Mouse (Mus musculus): ENCODE measurements at regions not wholly inside any gene's neighbourhood (a gene's known extent, or its start where the extent isn't known, plus 50 kb on each side); places are given as distances from the start of the nearest gene placed in this dataset.

- no peak overlapping the region for H3K4me2 ChIP-seq (ENCODE audit: low read depth, low read length)
- H3K36me3 ChIP-seq (ENCODE audit: control insufficient read depth, insufficient read depth, low read length), result no peaks in the 10 kb centered on the region
- no peak for ATAC-seq (ENCODE audit: insufficient read depth, low FRiP score)
- no peak overlapping the region for H3K4me3 ChIP-seq (replicated peaks; ENCODE audit: low read length)
- H3K4me1 ChIP-seq (ENCODE audit: control insufficient read depth, insufficient read depth, low read length), result no peaks in the 10 kb centered on the region
- H3K27ac ChIP-seq (ENCODE audit: low read length), result no peak overlapping the region
- H3K27me3 ChIP-seq (ENCODE audit: control insufficient read depth, insufficient read depth, low read length), result no peaks in the 10 kb centered on the region
- 51% methylated on average over 3 of the region's 3 CpGs for WGBS
- no peaks in the 10 kb centered on the region for H3K9me3 ChIP-seq (replicated peaks; ENCODE audit: control insufficient read depth, low read length)
- H3K9ac ChIP-seq (ENCODE audit: low read length), result no peak overlapping the region
Measured at GRCm38 (mm10) chr10:51176692-51177091, 282.1 kb downstream of the Sim1 start.

- Histone ChIP-seq H3K4me2 (ENCODE audit: low read depth, low read length) (no peak overlapping the region), H3K9me3 (replicated peaks; ENCODE audit: control insufficient read depth, low read length) (no peaks in the 10 kb centered on the region), H3K4me1 (ENCODE audit: control insufficient read depth, insufficient read depth, low read length) (no peaks in the 10 kb centered on the region), H3K9ac (ENCODE audit: low read length) (no peak overlapping the region), H3K36me3 (ENCODE audit: control insufficient read depth, insufficient read depth, low read length) (no peaks in the 10 kb centered on the region), H3K27ac (ENCODE audit: low read length) (no peak overlapping the region), H3K4me3 (replicated peaks; ENCODE audit: low read length) (no peak overlapping the region), H3K27me3 (ENCODE audit: control insufficient read depth, insufficient read depth, low read length) (no peaks in the 10 kb centered on the region)
- WGBS, result 79% methylated on average over 2 of the region's 2 CpGs
- ATAC-seq (ENCODE audit: insufficient read depth, low FRiP score), result no peak
Measured at GRCm38 (mm10) chr10:51181752-51182151, 287.2 kb downstream of the Sim1 start.

- Histone ChIP-seq H3K36me3 (ENCODE audit: control insufficient read depth, insufficient read depth, low read length) (no peaks in the 10 kb centered on the region), H3K9me3 (replicated peaks; ENCODE audit: control insufficient read depth, low read length) (no peaks in the 10 kb centered on the region), H3K4me1 (ENCODE audit: control insufficient read depth, insufficient read depth, low read length) (no peaks in the 10 kb centered on the region), H3K4me2 (ENCODE audit: low read depth, low read length) (no peak overlapping the region), H3K4me3 (replicated peaks; ENCODE audit: low read length) (no peak overlapping the region), H3K9ac (ENCODE audit: low read length) (no peak overlapping the region), H3K27ac (ENCODE audit: low read length) (no peak overlapping the region), H3K27me3 (ENCODE audit: control insufficient read depth, insufficient read depth, low read length) (no peaks in the 10 kb centered on the region)
- ATAC-seq (ENCODE audit: insufficient read depth, low FRiP score), result no peak
- 46% methylated on average over 5 of the region's 5 CpGs for WGBS
Measured at GRCm38 (mm10) chr10:51191407-51192059, 288.9 kb upstream of the Gm49339 start.

GRCm38 (mm10) chr10:51219481-51219880 is 260.9 kb upstream of the Gm49339 start:
- H3K4me2 ChIP-seq (ENCODE audit: low read depth, low read length), result no peak overlapping the region
- H3K36me3 ChIP-seq (ENCODE audit: control insufficient read depth, insufficient read depth, low read length), result no peaks in the 10 kb centered on the region
- H3K4me3 ChIP-seq (replicated peaks; ENCODE audit: low read length), result no peak overlapping the region
- no peaks in the 10 kb centered on the region for H3K9me3 ChIP-seq (replicated peaks; ENCODE audit: control insufficient read depth, low read length)
- no peak for ATAC-seq (ENCODE audit: insufficient read depth, low FRiP score)
- no peak overlapping the region for H3K9ac ChIP-seq (ENCODE audit: low read length)
- 65% methylated on average over 4 of the region's 4 CpGs for WGBS
- no peak overlapping the region for H3K27ac ChIP-seq (ENCODE audit: low read length)
- no peaks in the 10 kb centered on the region for H3K4me1 ChIP-seq (ENCODE audit: control insufficient read depth, insufficient read depth, low read length)
- H3K27me3 ChIP-seq (ENCODE audit: control insufficient read depth, insufficient read depth, low read length), result no peaks in the 10 kb centered on the region

- Histone ChIP-seq H3K4me3 (replicated peaks; ENCODE audit: low read length) (no peak overlapping the region), H3K27me3 (ENCODE audit: control insufficient read depth, insufficient read depth, low read length) (no peaks in the 10 kb centered on the region), H3K9ac (ENCODE audit: low read length) (no peak overlapping the region), H3K27ac (ENCODE audit: low read length) (no peak overlapping the region), H3K9me3 (replicated peaks; ENCODE audit: control insufficient read depth, low read length) (no peaks in the 10 kb centered on the region), H3K4me2 (ENCODE audit: low read depth, low read length) (no peak overlapping the region), H3K36me3 (ENCODE audit: control insufficient read depth, insufficient read depth, low read length) (no peaks in the 10 kb centered on the region), H3K4me1 (ENCODE audit: control insufficient read depth, insufficient read depth, low read length) (no peaks in the 10 kb centered on the region)
- 65% methylated on average over 2 of the region's 2 CpGs for WGBS
- ATAC-seq (ENCODE audit: insufficient read depth, low FRiP score), result no peak
Measured at GRCm38 (mm10) chr10:51233592-51233991, 246.8 kb upstream of the Gm49339 start.

GRCm38 (mm10) chr10:51235586-51236575 is 244.5 kb upstream of the Gm49339 start:
- Histone ChIP-seq H3K9me3 (replicated peaks; ENCODE audit: control insufficient read depth, low read length) (no peaks in the 10 kb centered on the region), H3K4me2 (ENCODE audit: low read depth, low read length) (no peak overlapping the region), H3K27me3 (ENCODE audit: control insufficient read depth, insufficient read depth, low read length) (no peaks in the 10 kb centered on the region), H3K27ac (ENCODE audit: low read length) (no peak overlapping the region), H3K4me3 (replicated peaks; ENCODE audit: low read length) (no peak overlapping the region), H3K36me3 (ENCODE audit: control insufficient read depth, insufficient read depth, low read length) (no peaks in the 10 kb centered on the region), H3K9ac (ENCODE audit: low read length) (no peak overlapping the region), H3K4me1 (ENCODE audit: control insufficient read depth, insufficient read depth, low read length) (no peaks in the 10 kb centered on the region)
- ATAC-seq (ENCODE audit: insufficient read depth, low FRiP score), result no peak
- 38% methylated on average over 10 of the region's 10 CpGs for WGBS

GRCm38 (mm10) chr10:51238103-51238502 is 242.3 kb upstream of the Gm49339 start:
- Histone ChIP-seq H3K9me3 (replicated peaks; ENCODE audit: control insufficient read depth, low read length) (no peaks in the 10 kb centered on the region), H3K27ac (ENCODE audit: low read length) (no peak overlapping the region), H3K4me1 (ENCODE audit: control insufficient read depth, insufficient read depth, low read length) (no peaks in the 10 kb centered on the region), H3K27me3 (ENCODE audit: control insufficient read depth, insufficient read depth, low read length) (no peaks in the 10 kb centered on the region), H3K4me3 (replicated peaks; ENCODE audit: low read length) (no peak overlapping the region), H3K4me2 (ENCODE audit: low read depth, low read length) (no peak overlapping the region), H3K9ac (ENCODE audit: low read length) (no peak overlapping the region), H3K36me3 (ENCODE audit: control insufficient read depth, insufficient read depth, low read length) (no peaks in the 10 kb centered on the region)
- no peak for ATAC-seq (ENCODE audit: insufficient read depth, low FRiP score)

GRCm38 (mm10) chr10:51253439-51253838 is 227.0 kb upstream of the Gm49339 start:
- no peak overlapping the region for H3K9ac ChIP-seq (ENCODE audit: low read length)
- no peaks in the 10 kb centered on the region for H3K36me3 ChIP-seq (ENCODE audit: control insufficient read depth, insufficient read depth, low read length)
- H3K27ac ChIP-seq (ENCODE audit: low read length), result no peak overlapping the region
- WGBS, result 94% methylated on average over 1 of the region's 1 CpGs
- H3K4me3 ChIP-seq (replicated peaks; ENCODE audit: low read length), result no peak overlapping the region
- H3K4me2 ChIP-seq (ENCODE audit: low read depth, low read length), result no peak overlapping the region
- H3K4me1 ChIP-seq (ENCODE audit: control insufficient read depth, insufficient read depth, low read length), result no peaks in the 10 kb centered on the region
- no peak for ATAC-seq (ENCODE audit: insufficient read depth, low FRiP score)
- no peaks in the 10 kb centered on the region for H3K9me3 ChIP-seq (replicated peaks; ENCODE audit: control insufficient read depth, low read length)
- no peaks in the 10 kb centered on the region for H3K27me3 ChIP-seq (ENCODE audit: control insufficient read depth, insufficient read depth, low read length)

GRCm38 (mm10) chr10:51257587-51258049 is 222.8 kb upstream of the Gm49339 start:
- H3K36me3 ChIP-seq (ENCODE audit: control insufficient read depth, insufficient read depth, low read length), result no peaks in the 10 kb centered on the region
- no peaks in the 10 kb centered on the region for H3K9me3 ChIP-seq (replicated peaks; ENCODE audit: control insufficient read depth, low read length)
- no peak overlapping the region for H3K9ac ChIP-seq (ENCODE audit: low read length)
- no peak overlapping the region for H3K4me3 ChIP-seq (replicated peaks; ENCODE audit: low read length)
- no peak overlapping the region for H3K27ac ChIP-seq (ENCODE audit: low read length)
- no peak overlapping the region for H3K4me2 ChIP-seq (ENCODE audit: low read depth, low read length)
- no peaks in the 10 kb centered on the region for H3K4me1 ChIP-seq (ENCODE audit: control insufficient read depth, insufficient read depth, low read length)
- no peaks in the 10 kb centered on the region for H3K27me3 ChIP-seq (ENCODE audit: control insufficient read depth, insufficient read depth, low read length)
- 45% methylated on average over 4 of the region's 4 CpGs for WGBS
- ATAC-seq (ENCODE audit: insufficient read depth, low FRiP score), result no peak

All from stomach, embryonic 16.5 days (tissue).